ENCODE assay signal across 16 mouse cellular contexts in genomic region chr5:134548306-134548705, GRCm38 (mm10). TPM values are rescaled to one million over a fixed set of nuclear protein-coding genes. Genes with fewer than 3 reads are reported as not detected.
DNase-seq lines count a peak whose midpoint lies in the region; ATAC-seq and TF ChIP-seq lines count a peak whose summit lies in the region.
"Had no signal": no experiment of that assay in that cellular context is flagged by ENCODE, and none has a peak within 500 bp of the region (broad histone marks: within the 10 kb centered on the region; RNA-seq: fewer than 3 reads in every experiment).

No protein-coding gene starts in this region.

- no peak for TF ChIP-seq CTCF in forebrain, postnatal 0 days (IDR thresholded peaks at IDR 0.05; ENCODE audit: low read depth)

- H3K9me3 ChIP-seq in forebrain, postnatal 0 days (ENCODE audit: low read length) = no peaks in the 10 kb centered on the region
- no peaks in the 10 kb centered on the region for H3K9me3 ChIP-seq in forebrain, embryonic 13.5 days (replicated peaks)
- H3K9me3 ChIP-seq in neural tube, embryonic 12.5 days = no peaks in the 10 kb centered on the region
- no peaks in the 10 kb centered on the region for H3K9me3 ChIP-seq in liver, embryonic 15.5 days (replicated peaks)
- H3K9me3 ChIP-seq: heart, embryonic 10.5 days; megakaryocyte, embryonic 14.5 days had no signal

- 37% methylated on average over 5 of the region's 5 CpGs for WGBS in forebrain, postnatal 0 days
- WGBS in forebrain, embryonic 13.5 days = 62% methylated on average over 5 of the region's 5 CpGs
- 63% methylated on average over 5 of the region's 5 CpGs for WGBS in neural tube, embryonic 12.5 days
- WGBS in liver, embryonic 15.5 days (ENCODE audit: insufficient replicate concordance) = 58% methylated on average over 5 of the region's 5 CpGs

- no peak overlapping the region for H3K4me3 ChIP-seq in forebrain, postnatal 0 days (ENCODE audit: low read depth, low read length)
- no peak overlapping the region for H3K4me3 ChIP-seq in forebrain, embryonic 13.5 days
- no peak overlapping the region for H3K4me3 ChIP-seq in neural tube, embryonic 12.5 days
- H3K4me3 ChIP-seq in liver, embryonic 15.5 days (replicated peaks) = no peak overlapping the region
- H3K4me3 ChIP-seq: erythroblast, embryonic 14.5 days; heart, embryonic 10.5 days had no signal

- ATAC-seq in forebrain, postnatal 0 days = no peak
- no peak for ATAC-seq in forebrain, embryonic 13.5 days
- no peak for ATAC-seq in neural tube, embryonic 12.5 days (ENCODE audit: low FRiP score, low read depth)
- ATAC-seq in liver, embryonic 15.5 days (ENCODE audit: insufficient read depth) = no peak

- peak overlapping the region; percentile 0; the same call in 1 of the 2 replicates for H3K4me2 ChIP-seq in forebrain, postnatal 0 days (ENCODE audit: low read depth)
- H3K4me2 ChIP-seq in forebrain, embryonic 13.5 days = no peak overlapping the region
- peak overlapping the region; percentile 30; the same call in 1 of the 2 replicates for H3K4me2 ChIP-seq in neural tube, embryonic 12.5 days (replicated peaks)
- no peak overlapping the region for H3K4me2 ChIP-seq in liver, embryonic 15.5 days

- no peaks in the 10 kb centered on the region for H3K27me3 ChIP-seq in forebrain, postnatal 0 days (ENCODE audit: insufficient read depth, low read length)
- no peaks in the 10 kb centered on the region for H3K27me3 ChIP-seq in forebrain, embryonic 13.5 days
- no peaks in the 10 kb centered on the region for H3K27me3 ChIP-seq in neural tube, embryonic 12.5 days (replicated peaks)
- H3K27me3 ChIP-seq in liver, embryonic 15.5 days = peaks cover 31% of the 10 kb centered on the region
- H3K27me3 ChIP-seq: megakaryocyte, embryonic 14.5 days had no signal

- H3K4me1 ChIP-seq in forebrain, postnatal 0 days (ENCODE audit: insufficient read depth) = peaks cover 8% of the 10 kb centered on the region
- peaks cover 72% of the 10 kb centered on the region for H3K4me1 ChIP-seq in forebrain, embryonic 13.5 days
- peaks cover 38% of the 10 kb centered on the region for H3K4me1 ChIP-seq in neural tube, embryonic 12.5 days
- peaks cover 29% of the 10 kb centered on the region for H3K4me1 ChIP-seq in liver, embryonic 15.5 days (replicated peaks)

- no peaks in the 10 kb centered on the region; the same call in 1 of the 2 replicates for H3K36me3 ChIP-seq in forebrain, postnatal 0 days (ENCODE audit: insufficient read depth)
- peaks cover 6% of the 10 kb centered on the region for H3K36me3 ChIP-seq in forebrain, embryonic 13.5 days (ENCODE audit: poor library complexity, severe bottlenecking)
- peaks cover 4% of the 10 kb centered on the region; the same call in 1 of the 2 replicates for H3K36me3 ChIP-seq in neural tube, embryonic 12.5 days
- no peaks in the 10 kb centered on the region for H3K36me3 ChIP-seq in liver, embryonic 15.5 days (replicated peaks)

- no peak for DNase-seq in forebrain, postnatal 0 days
- no peak for DNase-seq in neural tube, embryonic 10.5 days (ENCODE audit: extremely low spot score, low spot score)
- DNase-seq in yolk sac, embryonic 10.5 days (ENCODE audit: low spot score) = peak; percentile 79
- no peak for DNase-seq in gastrocnemius, postnatal 10 days
- DNase-seq in ovary, postnatal 36 days (ENCODE audit: low spot score) = no peak
- DNase-seq: adrenal gland, postnatal 10 days; cerebellum, adult 11 months; thymus, adult 2 months had no signal

- no peak overlapping the region for H3K9ac ChIP-seq in forebrain, postnatal 0 days
- no peak overlapping the region for H3K9ac ChIP-seq in forebrain, embryonic 13.5 days
- H3K9ac ChIP-seq in neural tube, embryonic 12.5 days = no peak overlapping the region
- H3K9ac ChIP-seq in liver, embryonic 15.5 days = no peak overlapping the region

- no peak overlapping the region for H3K27ac ChIP-seq in forebrain, postnatal 0 days (ENCODE audit: low read depth, low read length)
- H3K27ac ChIP-seq in forebrain, embryonic 13.5 days = no peak overlapping the region
- no peak overlapping the region for H3K27ac ChIP-seq in neural tube, embryonic 12.5 days
- 0 out of 2 replicates have a peak overlapping the region, but pooled peaks have one; percentile 33 for H3K27ac ChIP-seq in liver, embryonic 15.5 days (replicated peaks)
- H3K27ac ChIP-seq: heart, embryonic 10.5 days had no signal

RNA-seq across cellular contexts. Expression of gene Clip2, which starts 3.9 kb away (rescaled TPM):
- total RNA-seq in forebrain, postnatal 0 days (2014; rRNA removed) = 162 and 164 TPM in 2 replicates
- polyA plus RNA-seq in forebrain, postnatal 0 days (2015; fragmentation: Nextera tagmentation; extraction: Ambion mirVana) = 12.7 and 14.5 TPM in 2 replicates
- polyA plus RNA-seq in forebrain, embryonic 13.5 days (2015; fragmentation: Nextera tagmentation; extraction: Ambion mirVana) = 9.4 and 11.4 TPM in 2 replicates
- 11.2 and 12.0 TPM in 2 replicates for polyA plus RNA-seq in neural tube, embryonic 12.5 days (2016; fragmentation: Nextera tagmentation; extraction: Ambion mirVana)
- 0.46 and 0.50 TPM in 2 replicates for polyA plus RNA-seq in liver, embryonic 15.5 days (2015; fragmentation: Nextera tagmentation; extraction: Ambion mirVana)
- total RNA-seq in gastrocnemius, postnatal 10 days (2021) = 10 to 100 TPM; 10.1 to 12.8 TPM

RNA-seq across cellular contexts. Expression of gene Syna, which starts 11.7 kb away (rescaled TPM):
- total RNA-seq in forebrain, postnatal 0 days (2014; rRNA removed) = not detected in 2 replicates
- 0.55 and 0.97 TPM in 2 replicates for polyA plus RNA-seq in forebrain, postnatal 0 days (2015; fragmentation: Nextera tagmentation; extraction: Ambion mirVana)
- 0.31 and 0.52 TPM in 2 replicates for polyA plus RNA-seq in forebrain, embryonic 13.5 days (2015; fragmentation: Nextera tagmentation; extraction: Ambion mirVana)
- polyA plus RNA-seq in neural tube, embryonic 12.5 days (2016; fragmentation: Nextera tagmentation; extraction: Ambion mirVana) = 0.15 and 0.22 TPM in 2 replicates
- not detected in 2 replicates for polyA plus RNA-seq in liver, embryonic 15.5 days (2015; fragmentation: Nextera tagmentation; extraction: Ambion mirVana)
- under 1 TPM; 0.14 to 0.16 TPM for total RNA-seq in gastrocnemius, postnatal 10 days (2021)
- total RNA-seq: adrenal gland, postnatal 10 days; gastrocnemius, adult 18-20 months had no signal
- polyA plus RNA-seq: erythroblast, embryonic 14.5 days; heart, embryonic 10.5 days; liver, embryonic 16.5 days had no signal

RNA-seq across cellular contexts. Expression of gene Rfc2, which starts 32.9 kb away (rescaled TPM):
- total RNA-seq in forebrain, postnatal 0 days (2014; rRNA removed) = 68.9 and 97.5 TPM in 2 replicates
- 150 and 160 TPM in 2 replicates for polyA plus RNA-seq in forebrain, postnatal 0 days (2015; fragmentation: Nextera tagmentation; extraction: Ambion mirVana)
- 285 and 304 TPM in 2 replicates for polyA plus RNA-seq in forebrain, embryonic 13.5 days (2015; fragmentation: Nextera tagmentation; extraction: Ambion mirVana)
- 228 and 231 TPM in 2 replicates for polyA plus RNA-seq in neural tube, embryonic 12.5 days (2016; fragmentation: Nextera tagmentation; extraction: Ambion mirVana)
- polyA plus RNA-seq in liver, embryonic 15.5 days (2015; fragmentation: Nextera tagmentation; extraction: Ambion mirVana) = 157 and 158 TPM in 2 replicates
- 10 to 100 TPM; 18.8 to 25.7 TPM for total RNA-seq in gastrocnemius, postnatal 10 days (2021)

Comparison
In these comparisons a context has a peak if more than half of its experiments do, and no peak if none do; other contexts are left out.
1. H3K4me2 ChIP-seq: peak in forebrain, postnatal 0 days (single experiment) and neural tube, embryonic 12.5 days (single experiment); none in forebrain, embryonic 13.5 days (single experiment) and liver, embryonic 15.5 days (single experiment).